Mouse (Mus musculus) small intestine, adult 2 months (tissue): Measurements from ENCODE around the gene Ugcg.

Experiments used
- CTCF ChIP-seq: fragments of 200-500 bp; IDR thresholded peaks from 2 replicates; pipeline ENCODE4 v1.5.1; 2012; ENCODE audit warnings: low read depth, mild to moderate bottlenecking, control low read depth, inconsistent platforms, low read length, moderate library complexity, mixed read lengths; ENCODE audit not compliant: insufficient replicate concordance, insufficient read length; ENCODE audit errors: extremely low read depth
- POLR2A ChIP-seq: fragments of 200-500 bp; IDR thresholded peaks from 2 replicates; pipeline ENCODE4 v1.6.1; 2012; ENCODE audit warnings: low read depth, mild to moderate bottlenecking, control low read depth, inconsistent platforms, low read length, moderate library complexity

GRCm38 (mm10) chr4:59199805-59200204, 10.7 kb downstream of the Ugcg start:
- TF ChIP-seq POLR2A: no peak
- TF ChIP-seq CTCF: no peak
